Mouse (Mus musculus) layer of hippocampus, adult 9-11 months (tissue): ENCODE measurements around the gene Jmjd1c.

Experiments used
- DNase-seq: peaks from one replicate; pipeline ENCODE4 v3.0.0; 2022

Gene Jmjd1c

DNA sequence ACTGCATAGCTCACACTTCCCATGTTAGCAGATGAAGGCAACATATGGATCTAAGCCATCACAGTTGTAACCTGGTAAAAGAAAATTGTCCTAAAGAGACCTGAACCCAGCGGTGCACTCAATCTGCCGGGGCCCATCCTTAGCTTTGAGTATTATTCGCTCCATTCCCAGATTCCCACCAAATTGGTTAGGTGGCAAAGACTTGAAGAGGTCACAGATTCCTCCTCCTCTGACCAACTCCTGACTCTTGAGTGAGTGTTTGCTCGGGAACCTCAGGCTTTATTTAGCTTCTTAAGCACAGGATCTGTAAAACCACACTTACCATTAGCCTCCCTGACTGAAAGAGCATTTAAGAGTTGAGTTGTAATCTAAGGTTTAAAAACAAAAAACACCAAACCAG, 23.3 kb upstream of the Jmjd1c start:
- no peak for DNase-seq

DNA sequence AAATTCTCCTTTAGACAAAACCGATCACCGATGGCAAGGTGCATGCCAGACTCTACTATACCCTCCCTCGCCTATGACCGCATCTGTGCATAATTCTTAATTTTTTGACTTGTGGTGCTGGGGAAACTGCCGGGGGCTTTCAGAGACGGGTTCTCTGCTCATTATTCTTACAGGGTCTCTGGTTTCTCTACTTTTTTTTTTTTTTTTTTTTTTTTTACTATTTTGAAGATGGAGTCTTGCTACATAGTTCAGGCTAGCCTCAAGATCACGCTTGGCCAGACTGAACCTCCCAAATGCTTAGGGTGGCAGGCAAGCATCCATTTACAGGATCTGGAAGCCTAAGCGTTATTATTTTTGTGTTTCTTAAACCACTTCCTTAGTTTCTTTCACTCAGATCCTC, 22.3 kb upstream of the Jmjd1c start:
- no peak for DNase-seq

DNA sequence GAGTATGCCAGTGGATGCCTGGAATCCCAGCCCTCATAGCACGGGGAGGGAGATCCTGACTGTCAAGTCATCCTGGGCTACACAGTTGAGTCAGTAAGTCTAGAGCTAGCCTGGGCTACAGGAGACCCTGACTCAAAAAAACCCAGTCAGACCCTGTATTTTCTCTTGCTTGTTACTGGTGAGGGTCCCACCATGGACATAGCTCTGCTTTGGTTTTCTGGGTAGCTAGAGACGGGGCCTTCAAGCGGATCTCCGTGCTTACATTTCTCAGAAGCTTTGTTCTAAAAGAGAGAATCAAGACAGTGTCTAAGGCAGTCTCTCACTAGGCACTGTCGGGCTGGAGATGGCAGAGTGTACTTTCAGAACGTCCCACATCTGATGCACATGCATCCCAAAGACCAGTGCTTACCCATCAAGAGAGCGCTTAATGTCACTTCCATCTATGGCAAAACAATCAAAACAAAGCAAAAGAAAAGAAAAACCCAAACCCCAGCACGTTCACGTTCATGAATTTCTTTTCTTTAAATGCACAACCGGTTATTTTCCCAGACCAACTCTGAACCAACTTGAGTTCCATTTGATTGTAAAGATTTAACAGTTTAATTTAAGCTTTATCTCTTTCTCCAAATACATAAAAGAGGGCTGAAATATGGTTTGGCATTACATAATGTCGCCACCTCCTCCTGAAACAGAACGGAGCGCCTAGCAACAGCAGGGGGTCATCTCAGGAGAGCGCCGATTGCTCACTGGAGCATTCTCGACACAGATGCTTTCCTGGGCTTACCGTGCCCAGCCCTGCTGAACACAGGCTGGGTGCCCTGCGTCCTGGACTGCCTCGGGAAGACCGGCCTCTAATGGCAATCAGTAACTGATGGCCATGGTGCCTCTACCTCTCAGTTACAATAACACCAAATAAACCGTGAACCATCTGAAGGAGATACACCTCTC, 19.7 kb upstream of the Jmjd1c start:
- peak; percentile 68 for DNase-seq

DNA sequence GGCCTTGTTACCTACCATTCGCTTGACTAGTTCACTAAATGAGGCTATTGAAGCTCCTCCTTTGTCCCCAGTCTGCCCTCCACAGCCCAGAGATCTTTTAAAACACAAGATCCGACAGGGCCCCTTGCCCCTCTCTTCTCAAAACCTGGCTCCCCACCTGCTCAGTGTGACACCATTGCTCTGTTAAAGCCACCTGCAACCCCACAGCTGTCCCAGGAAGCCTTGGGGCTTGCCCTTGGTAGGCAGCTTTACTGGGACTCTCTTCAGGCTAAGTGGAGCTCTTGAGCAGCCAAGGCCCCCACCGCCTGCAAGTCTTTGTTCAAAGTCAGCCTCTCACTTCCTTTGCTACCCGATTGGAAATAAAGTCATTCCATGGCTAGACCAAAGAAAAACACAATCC, 16.9 kb upstream of the Jmjd1c start:
- no peak for DNase-seq

DNA sequence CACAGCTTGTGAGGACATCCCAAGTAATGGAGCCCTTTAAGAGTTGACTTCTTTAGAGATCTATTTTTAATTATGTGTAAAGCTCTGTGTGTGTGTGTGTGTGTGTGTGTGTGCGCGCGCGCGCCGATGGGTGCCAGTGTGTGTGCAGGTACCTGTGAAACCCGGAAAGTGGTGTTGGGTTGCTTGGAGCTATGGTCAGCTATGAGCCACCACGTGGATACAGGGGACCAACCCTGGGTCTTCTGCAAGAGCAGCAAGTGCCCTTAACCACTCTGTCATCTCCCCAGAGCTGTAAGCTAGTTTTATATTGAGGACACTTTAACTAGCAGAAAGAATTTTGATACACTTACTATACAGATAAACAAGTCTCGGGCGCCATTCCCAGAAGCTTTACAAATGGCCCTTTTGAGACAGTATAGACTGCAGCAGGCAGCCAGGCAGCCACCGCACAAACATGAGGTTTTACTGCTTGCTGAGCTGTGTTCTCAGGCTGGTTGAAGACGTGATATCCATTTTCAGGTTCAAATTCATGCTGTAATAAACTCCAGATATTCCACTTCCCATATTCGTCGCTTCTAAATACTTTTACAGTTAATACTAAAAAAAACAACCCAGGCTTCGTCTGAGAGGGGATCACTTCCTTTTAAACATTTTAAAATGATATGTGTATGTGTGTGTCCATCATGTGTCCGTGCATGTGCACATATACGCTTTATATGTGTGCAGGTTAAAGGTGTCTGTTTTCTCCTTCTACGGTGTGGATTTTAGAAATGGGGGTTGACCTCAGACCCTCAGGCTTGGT, 14.5 kb upstream of the Jmjd1c start:
- DNase-seq, result no peak

DNA sequence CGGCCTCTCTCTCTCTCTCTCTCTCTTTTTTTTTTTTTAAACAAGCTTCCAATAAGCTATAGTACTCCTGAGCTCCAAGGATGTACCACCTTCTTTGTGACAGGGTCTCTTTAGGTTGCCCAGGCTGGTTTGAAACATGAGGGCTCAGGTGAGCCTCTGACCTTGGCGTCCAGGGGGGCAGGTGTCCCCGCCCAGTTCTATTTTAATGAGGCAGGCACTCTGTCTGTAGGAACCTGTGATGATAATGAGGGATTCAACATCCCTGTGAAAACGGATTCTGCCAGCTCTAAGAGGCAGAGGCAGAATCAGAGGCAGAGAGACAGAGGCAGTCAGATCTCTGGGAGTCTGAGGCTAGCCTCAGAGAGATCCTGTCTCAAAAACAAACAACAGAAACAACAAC, 13.4 kb upstream of the Jmjd1c start:
- no peak for DNase-seq

DNA sequence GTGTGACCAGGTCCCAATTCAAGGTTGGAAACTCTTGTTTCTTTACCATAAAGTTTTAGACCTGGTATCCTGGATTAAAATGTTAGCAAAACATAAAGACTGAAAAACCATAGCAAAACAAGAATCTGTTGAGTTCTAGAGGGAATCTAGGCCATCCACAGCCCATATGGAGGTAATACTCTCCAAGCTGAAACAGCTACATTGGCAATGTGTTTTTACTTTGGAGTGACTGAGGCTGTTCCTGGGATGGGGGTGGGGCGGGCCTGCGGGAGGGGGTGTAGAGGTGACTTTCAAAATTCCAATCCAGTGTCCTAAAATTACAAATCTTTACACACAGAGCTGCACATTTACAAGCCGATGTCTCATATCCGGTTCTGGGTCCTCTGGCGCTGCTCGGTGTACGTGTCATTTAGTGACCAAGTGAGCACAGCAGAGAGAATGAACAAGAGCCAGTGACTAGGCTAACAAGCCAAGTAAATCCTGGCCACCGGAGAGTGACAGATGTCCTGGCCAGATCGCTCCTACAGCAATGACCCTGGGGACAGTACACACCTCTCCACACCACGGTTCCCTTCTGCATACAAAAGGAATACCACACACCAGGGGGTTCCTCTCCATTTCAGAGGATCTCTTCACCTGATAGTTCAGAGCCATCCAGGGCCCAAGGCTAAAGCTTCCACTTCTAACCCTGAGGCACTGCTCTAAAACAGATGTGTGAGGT, 12.3 kb upstream of the Jmjd1c start:
- no peak for DNase-seq

DNA sequence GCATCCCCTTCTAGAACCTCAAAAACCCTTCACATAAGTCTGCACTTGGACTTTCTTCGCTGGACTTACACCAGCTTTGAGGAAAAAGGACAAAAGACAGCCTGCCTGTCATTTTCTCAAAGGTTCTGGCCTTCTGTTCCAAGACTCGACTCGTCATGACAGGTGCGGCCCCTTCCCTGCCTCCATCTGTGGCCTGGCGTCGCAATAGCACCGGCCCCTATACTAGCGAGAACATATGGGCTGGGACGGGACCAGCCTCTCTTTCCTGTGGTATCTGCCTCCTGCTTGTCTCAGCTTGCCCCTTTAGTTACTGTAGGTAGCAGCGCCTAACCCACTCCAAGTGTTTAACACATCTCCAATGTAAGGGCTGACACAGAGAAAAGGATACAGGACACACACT, 10.8 kb upstream of the Jmjd1c start:
- no peak for DNase-seq

DNA sequence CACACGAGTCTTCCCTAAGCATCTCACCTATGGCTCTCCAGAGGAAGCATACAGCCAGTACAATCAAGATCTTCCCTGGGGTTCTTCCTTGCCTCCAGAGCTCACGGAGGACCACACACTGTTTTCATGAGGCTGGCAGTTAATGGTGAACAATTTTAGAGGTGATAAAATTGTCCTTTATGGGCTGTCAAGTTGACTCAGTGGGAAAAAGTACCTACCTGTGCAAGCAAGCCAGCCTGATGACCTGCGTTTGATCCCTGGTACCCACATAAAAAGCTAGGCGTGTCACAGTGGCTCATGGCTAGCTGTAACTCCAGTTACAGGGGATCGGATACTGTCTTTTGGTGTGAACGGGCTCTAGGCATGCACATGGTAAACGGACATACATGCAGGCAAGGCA, 10.0 kb upstream of the Jmjd1c start:
- DNase-seq, result no peak

DNA sequence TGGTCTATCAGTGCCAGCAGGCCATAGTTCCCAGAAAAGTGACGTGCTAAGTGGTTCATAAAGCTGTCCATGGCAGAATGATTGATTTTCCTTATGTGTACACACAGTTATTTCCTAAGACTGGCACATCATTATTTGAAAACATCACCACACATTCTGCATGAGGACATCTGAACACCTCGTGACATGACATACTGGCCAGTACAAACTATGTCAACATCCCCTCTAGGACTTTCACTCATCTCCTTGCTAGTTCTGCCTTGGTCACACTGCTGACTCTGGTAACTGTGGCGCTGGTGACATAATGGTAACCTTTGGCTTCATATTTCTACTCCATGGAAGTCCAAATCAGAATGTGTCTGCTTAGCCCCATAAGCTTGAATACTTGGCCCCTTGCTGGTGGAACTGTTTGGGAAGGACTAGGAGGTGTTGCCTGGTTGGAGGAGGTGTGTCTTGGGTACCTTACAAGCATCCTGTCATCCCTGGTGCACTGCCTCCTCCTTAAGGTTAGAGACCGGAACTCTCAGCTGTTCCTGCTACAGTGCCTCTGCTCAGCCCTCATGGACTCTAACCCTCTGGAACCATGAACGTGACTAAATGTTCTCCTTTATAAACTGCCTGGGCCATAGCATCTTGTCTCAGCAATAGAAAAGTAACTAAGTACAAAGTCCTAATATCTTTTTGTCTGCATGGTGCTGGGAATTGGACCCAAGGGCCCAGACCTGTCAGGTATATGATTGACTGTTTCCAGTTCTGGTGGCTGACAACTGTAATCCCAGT, 8.3 kb upstream of the Jmjd1c start:
- DNase-seq, result no peak

DNA sequence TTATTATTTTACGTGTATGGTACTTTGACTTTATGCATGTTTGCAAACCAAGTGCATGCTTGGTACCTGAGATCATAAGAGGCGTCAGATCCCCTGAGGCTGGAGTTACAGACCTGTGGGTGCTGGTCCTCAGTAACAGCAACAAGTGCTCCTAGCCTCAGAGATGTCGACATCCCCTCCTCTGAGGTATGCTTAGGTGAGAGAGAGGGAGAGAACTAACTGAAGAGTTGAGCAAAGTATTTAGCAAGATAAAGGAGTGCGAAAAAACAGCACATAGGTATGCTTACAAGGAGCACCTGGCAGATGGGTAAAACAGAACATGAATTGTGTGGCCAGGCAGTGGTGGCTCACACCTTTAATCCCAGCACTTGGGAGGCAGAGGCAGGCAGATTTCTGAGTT, 5.3 kb upstream of the Jmjd1c start:
- no peak for DNase-seq

DNA sequence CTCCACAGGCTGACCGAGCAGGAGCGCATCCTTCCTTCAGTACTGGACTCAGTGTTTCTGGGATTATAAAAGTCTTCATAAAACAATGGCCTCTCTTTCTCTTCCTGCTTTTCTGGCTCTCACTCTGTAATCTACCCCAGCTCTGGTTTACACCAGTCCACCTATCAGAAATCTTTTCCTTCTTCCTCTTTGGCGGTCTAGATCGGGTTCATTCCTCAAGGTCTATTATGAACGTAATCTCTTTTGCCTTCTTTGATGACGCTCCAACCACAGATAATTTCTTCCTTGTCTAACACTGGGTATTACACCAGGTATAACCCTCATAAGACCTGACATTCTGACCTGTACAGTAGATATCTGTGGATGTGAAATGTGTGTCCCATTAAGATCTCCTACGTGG, 1.0 kb upstream of the Jmjd1c start:
- DNase-seq, result no peak

DNA sequence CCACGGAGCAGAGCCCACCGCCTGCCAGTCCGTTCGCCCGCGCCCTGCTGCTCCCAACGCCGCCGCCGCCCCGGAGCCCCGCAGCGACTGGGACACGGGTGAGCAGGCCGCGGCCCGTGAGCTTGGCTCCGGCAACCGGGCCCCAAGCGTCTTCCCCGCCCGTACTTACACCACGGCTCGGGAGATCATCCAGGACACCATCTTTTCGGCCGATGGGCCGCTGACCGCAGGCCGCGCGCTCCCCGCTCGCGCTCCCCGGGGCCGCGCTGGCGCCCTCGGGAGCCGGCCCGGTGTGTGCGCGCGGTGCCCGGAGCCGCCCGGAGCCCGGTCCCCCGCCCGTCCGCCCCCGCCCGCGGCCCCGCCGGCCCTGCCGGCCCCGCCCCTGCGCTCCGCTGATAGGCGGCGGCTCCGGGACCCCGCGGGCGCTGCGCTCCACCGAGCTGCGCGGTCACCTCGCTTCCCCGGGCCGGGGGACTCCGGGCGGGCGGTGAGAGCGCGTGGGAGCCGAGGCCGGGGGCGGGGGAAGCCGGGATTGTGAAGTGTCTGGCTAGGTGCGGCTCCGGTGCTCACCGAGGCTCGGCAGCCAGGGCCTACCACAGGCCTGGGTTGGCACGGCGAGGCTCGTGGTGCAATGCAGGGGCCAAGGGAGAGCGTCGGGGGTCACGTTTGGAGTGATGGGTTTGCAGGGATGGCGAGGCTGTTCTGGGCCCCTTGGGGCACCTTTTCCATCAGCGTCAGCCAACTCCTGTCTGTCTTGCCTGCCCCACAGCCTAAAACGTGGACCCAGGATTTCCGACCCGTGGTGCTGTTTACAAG, 904 bp downstream of the Jmjd1c start, which contains the start of gene Reep3:
TSS of gene Reep3 (minus strand) at position 325 of the 816 bp plus-strand sequence.
- DNase-seq, result peak; percentile 52

DNA sequence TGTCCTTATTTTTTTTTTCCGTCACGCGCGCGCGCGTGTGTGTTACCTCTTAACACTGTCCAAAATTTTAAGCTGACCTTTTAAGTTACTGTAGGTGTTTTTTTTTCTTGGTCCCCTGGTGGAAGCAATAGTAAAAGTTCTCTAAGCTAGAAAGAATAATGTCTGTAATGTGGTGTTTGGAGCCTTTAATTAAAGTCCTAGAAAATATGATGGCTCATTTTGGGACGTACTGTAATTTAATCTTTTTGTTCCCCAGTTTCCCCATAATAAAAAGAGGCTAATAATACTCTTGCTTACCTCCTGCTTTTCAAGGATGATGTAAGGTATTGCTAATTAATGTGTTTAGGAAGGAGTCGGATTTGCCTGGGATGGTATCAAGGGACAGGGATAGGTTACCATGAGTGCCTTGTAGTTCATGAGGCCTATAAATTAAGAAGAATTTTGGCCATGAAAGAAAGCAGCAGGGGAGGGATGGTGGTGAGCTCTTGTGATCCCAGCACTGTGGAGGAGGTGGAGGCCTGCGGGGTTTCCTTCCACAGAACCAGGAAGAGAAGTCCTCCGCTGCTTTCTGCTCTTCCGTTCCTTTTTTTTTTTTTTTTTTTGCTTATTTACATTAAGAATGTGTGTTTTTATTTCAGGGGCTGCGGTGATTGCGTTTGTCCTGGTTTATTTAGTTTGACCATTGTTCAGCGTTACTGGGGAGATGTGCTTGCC, 1.7 kb downstream of the Jmjd1c start:
- no peak for DNase-seq

DNA sequence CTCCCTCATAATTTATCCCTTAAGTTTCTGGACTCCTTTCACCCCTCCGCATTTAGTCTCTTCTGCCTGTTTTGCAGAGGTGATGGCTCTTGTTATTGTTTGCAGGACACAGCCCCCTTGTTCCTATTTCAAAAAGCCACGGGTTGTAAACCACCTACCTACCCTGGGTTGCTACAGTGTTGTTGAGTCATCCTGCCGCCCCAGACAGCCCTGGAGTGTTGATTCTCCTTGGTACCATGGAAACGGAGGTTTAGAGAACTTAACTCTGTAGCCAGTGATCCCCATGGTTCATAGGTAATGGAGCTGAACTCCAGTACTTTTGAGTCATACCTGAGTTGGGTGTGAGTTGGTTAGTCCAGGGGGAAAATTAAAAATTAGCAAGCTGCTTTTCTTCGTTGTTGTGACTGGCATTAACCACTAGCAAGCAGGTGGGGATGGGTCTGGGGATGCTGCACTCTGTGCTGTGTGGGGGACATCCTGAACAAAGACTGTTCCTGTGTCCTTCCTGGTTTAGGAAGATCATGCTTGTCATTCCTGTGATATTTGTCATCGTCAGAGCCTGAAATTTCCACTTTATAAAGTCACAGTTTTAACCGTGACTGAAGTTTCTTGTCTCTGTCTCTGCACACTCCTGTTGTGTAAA, 2.6 kb downstream of the Jmjd1c start:
- DNase-seq, result peak; percentile 30

DNA sequence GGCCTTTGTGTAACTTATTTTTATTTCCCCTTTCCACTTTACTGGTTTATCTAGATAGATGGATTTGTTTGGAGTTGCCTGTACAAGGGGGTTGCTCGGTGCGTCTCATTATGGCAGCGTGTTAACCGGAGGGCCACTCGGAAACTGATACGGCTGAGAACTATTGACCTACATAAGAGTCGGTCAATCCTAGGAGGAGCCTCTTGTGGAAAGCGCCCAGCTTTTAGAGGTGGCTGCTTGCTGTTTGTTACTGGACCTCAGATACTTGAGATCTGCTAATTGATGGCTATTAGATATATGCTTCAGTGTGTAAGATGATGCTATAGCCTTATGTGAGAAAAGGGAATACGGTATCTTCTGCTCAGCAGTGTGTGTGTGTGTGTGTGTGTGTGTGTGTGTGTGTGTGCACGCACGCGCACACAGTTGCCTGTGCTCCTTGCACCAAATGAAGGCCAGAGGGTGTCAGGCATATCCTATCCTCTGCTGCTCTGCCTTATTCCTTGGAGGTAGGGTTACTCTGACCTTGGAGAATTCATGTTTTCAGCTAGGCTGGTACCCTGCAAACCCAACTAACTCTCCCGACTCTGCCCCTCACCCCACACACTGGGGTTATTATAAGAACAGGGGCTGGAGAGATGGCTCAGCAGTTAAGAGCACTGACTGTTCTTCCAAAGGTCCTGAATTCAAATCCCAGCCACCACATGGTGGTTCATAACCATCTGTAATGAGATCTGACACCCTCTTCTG, 3.4 kb downstream of the Jmjd1c start:
- DNase-seq, result no peak

DNA sequence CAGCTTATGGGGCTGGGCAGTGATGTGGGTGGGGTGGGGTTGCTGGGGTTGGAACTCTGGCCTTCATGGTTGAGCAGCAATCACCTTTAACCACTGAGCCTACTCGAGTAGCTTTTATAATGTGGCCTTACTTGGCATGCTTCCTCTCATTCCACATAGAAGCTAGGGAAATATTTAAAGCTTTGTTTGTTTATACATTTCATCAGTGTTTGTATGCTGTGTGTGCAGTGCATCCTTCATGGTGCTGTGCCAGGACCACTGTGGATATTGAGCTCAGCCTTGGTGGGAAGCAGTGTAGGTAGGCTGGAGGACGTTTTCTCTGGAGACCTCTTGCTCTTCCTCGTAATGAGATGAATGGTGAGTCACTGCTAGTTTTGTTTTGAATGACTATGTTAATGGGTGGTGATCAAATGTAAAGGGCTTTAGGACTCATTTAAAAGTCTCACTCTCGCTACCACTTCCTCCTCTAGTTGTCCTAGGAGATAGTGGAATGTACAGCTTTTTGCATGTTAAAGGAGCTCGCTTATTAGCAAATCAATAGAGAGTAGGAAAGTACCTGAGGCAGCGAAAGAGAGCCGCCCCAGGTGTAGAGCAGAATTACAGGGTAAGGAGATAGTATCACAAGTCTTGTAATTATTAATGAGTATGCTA, 4.2 kb downstream of the Jmjd1c start:
- DNase-seq, result no peak

DNA sequence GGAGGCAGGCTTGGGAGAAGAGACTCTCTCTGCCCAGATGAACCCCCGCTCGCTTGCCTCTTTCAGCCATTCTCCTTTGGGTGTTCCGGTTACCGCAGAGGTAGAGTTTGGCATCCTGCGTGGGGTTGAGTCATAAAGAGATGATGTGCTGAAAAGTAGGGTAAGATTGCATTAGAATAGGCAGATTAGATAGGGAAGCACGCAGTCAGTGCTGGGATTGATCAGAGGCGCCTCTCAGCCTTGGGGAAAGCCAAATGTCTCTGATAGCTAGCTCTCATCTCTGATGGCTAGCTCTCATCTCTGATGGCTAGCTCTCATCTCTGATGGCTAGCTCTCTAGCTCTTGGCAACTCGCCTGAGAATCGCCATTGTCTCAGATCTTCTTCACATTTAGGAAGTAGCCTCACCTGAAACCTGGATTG, 4.9 kb downstream of the Jmjd1c start:
- no peak for DNase-seq

DNA sequence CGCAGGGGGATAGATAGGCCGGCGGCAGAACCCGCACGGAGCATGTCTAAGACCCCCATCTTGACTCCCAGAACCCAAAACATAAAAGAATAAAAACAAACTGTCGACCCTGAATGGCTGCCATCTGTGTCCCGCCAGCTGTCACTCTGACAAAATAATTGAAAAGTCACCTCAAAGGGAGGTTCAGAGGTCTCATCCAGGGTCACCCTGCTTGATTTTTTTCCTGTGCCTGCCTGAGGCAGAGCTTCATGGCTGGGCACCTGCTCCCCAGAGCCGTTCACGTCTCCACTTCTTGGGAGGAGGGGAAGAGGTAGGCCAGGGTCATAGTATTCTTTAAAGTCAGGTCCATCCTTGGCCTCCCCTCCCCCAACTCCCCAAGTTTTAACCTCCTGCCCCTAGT, 8.6 kb downstream of the Jmjd1c start:
- DNase-seq, result no peak
